Mouse (Mus musculus): ENCODE measurements around the gene C87436. TPM values are rescaled to one million over a fixed set of nuclear protein-coding genes. Genes with fewer than 3 reads are reported as not detected.

C87436 gene
- total and polyA plus RNA-seq, 3 experiments = 5.2 to 8.7 (median 8.1) TPM

DNA sequence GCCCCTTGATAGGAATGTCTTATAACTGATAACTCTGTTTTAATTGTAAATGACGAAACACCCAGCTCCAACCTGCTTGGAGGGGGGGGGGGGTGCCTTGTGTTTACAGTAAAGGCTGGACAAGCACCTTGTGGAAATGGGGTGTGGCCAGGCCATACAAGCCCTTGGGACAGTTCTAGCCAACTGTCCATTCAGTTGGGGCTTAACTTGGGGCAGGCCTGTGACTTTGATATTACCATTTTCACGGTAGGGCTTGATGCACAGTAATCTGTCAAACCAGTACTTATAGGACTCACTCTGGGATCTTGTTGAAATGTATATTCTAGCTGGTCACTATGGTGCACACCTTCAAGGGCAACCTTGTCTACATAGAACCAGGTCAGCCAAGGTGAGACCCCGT is 33.1 kb downstream of the C87436 start:
- Histone ChIP-seq H3K79me2 (replicated peaks; ENCODE audit: control insufficient read depth, extremely low read depth, insufficient read depth, poor library complexity, severe bottlenecking) (no peaks in the 10 kb centered on the region), H3K27me3 (replicated peaks) (no peaks in the 10 kb centered on the region), H3K9ac (ENCODE audit: insufficient read depth, low read depth) (peak overlapping the region; percentile 67), H3K4me2 (ENCODE audit: insufficient read depth, low read depth, poor library complexity, severe bottlenecking) (peak overlapping the region; percentile 74), H3K4me1 (ENCODE audit: control insufficient read depth in 1 of 2, insufficient read depth in 2 of 2) (peaks cover 7 to 25% of the 10 kb centered on the region in 2 experiments; a peak in 3 of 4 replicates), H3K9me3 (replicated peaks; ENCODE audit: low read length) (no peaks in the 10 kb centered on the region), H3K36me3 (replicated peaks in 1 of 2; ENCODE audit: control insufficient read depth in 1 of 2, insufficient read depth in 1 of 2, low read length in 1 of 2) (peaks cover 0 to 37% of the 10 kb centered on the region in 2 experiments), H3K27ac (ENCODE audit: insufficient read depth, low read depth) (peak overlapping the region; percentile 54; the same call in 1 of the 2 replicates), H3K4me3 (replicated peaks in 1 of 3; ENCODE audit: low read depth in 2 of 3, low read length in 2 of 3, poor library complexity in 1 of 3) (peak overlapping the region; percentile 45 to 67 (median 65))
- in situ Hi-C loops (cut with MboI; ENCODE audit: low pct_ligation_motif_present, low pct_unique_long_range_greater_than_20kb, low sequenced_read_pairs) (no loop called here), dilution Hi-C loops (cut with MboI; ENCODE audit: extremely low pct_ligation_motif_present, extremely low pct_unique_long_range_greater_than_20kb, low sequenced_read_pairs) (no loop called here)
- no peak for DNase-seq (ENCODE audit: extremely low read depth)
- no peak for TF ChIP-seq EP300 (IDR thresholded peaks at IDR 0.05; ENCODE audit: low read length)
- TF ChIP-seq BHLHE40 (IDR thresholded peaks at IDR 0.05; ENCODE audit: low read depth, low read length) = no peak
- TF ChIP-seq CTCF (conservative IDR thresholded peaks at IDR 0.05 in 1 of 2, IDR thresholded peaks at IDR 0.05 in 1 of 2; ENCODE audit: low read depth in 2 of 2, low read length in 2 of 2) = no peak
- TF ChIP-seq TBP (conservative IDR thresholded peaks at IDR 0.05; ENCODE audit: low read depth, low read length) = no peak
- no peak for TF ChIP-seq CHD1 (IDR thresholded peaks at IDR 0.05; ENCODE audit: low read depth, low read length)
- no peak for TF ChIP-seq USF2 (conservative IDR thresholded peaks at IDR 0.05; ENCODE audit: low read depth, low read length)

GRCm38 (mm10) chr6:86471760-86472099 is 33.6 kb downstream of the C87436 start:
- TF ChIP-seq JUND (conservative IDR thresholded peaks at IDR 0.05; ENCODE audit: low read depth, low read length) = no peak
- no peak for TF ChIP-seq MAZ (IDR thresholded peaks at IDR 0.05; ENCODE audit: low read depth, low read length)
- TF ChIP-seq MAFK (IDR thresholded peaks at IDR 0.05; ENCODE audit: insufficient replicate concordance, low read length) = no peak
- TF ChIP-seq ETS1 (conservative IDR thresholded peaks at IDR 0.05; ENCODE audit: low read depth, low read length) = no peak
- no peak for TF ChIP-seq ZC3H11A (IDR thresholded peaks at IDR 0.05; ENCODE audit: low read depth, low read length)
- TF ChIP-seq MYC (IDR thresholded peaks at IDR 0.05; ENCODE audit: low read depth, low read length) = no peak
- no peak for TF ChIP-seq EP300 (IDR thresholded peaks at IDR 0.05; ENCODE audit: low read length)
- TF ChIP-seq KAT2A (IDR thresholded peaks at IDR 0.05; ENCODE audit: insufficient replicate concordance, low read length) = no peak
- no peak for TF ChIP-seq SIN3A (IDR thresholded peaks at IDR 0.05; ENCODE audit: low read length)
- TF ChIP-seq MAX (IDR thresholded peaks at IDR 0.05; ENCODE audit: low read length) = no peak
- TF ChIP-seq CHD2 (IDR thresholded peaks at IDR 0.05; ENCODE audit: low read length) = no peak
- TF ChIP-seq RCOR1 (conservative IDR thresholded peaks at IDR 0.05; ENCODE audit: low read depth, low read length) = no peak
- no peak for TF ChIP-seq ZNF384 (IDR thresholded peaks at IDR 0.05; ENCODE audit: low read depth, low read length)
- TF ChIP-seq TBP (conservative IDR thresholded peaks at IDR 0.05; ENCODE audit: low read depth, low read length) = no peak
- no peak for TF ChIP-seq MEF2A (IDR thresholded peaks at IDR 0.05; ENCODE audit: borderline replicate concordance, low read depth, low read length)
- peak overlapping the region; percentile 54 for H3K27ac ChIP-seq (ENCODE audit: insufficient read depth, low read depth)
- H3K4me3 ChIP-seq (replicated peaks in 1 of 3; ENCODE audit: low read depth in 2 of 3, low read length in 2 of 3, poor library complexity in 1 of 3) = peak overlapping the region; percentile 45 to 67 (median 65)
- DNase-seq (ENCODE audit: extremely low read depth) = no peak
- H3K9me3 ChIP-seq (replicated peaks; ENCODE audit: low read length) = no peaks in the 10 kb centered on the region
- H3K79me2 ChIP-seq (replicated peaks; ENCODE audit: control insufficient read depth, extremely low read depth, insufficient read depth, poor library complexity, severe bottlenecking) = no peaks in the 10 kb centered on the region
- peaks cover 7 to 25% of the 10 kb centered on the region in 2 experiments; a peak in 3 of 4 replicates for H3K4me1 ChIP-seq (ENCODE audit: control insufficient read depth in 1 of 2, insufficient read depth in 2 of 2)
- dilution Hi-C loops (cut with MboI; ENCODE audit: extremely low pct_ligation_motif_present, extremely low pct_unique_long_range_greater_than_20kb, low sequenced_read_pairs) = no loop called here
- H3K36me3 ChIP-seq (replicated peaks in 1 of 2; ENCODE audit: control insufficient read depth in 1 of 2, insufficient read depth in 1 of 2, low read length in 1 of 2) = peaks cover 0 to 35% of the 10 kb centered on the region in 2 experiments
- H3K4me2 ChIP-seq (ENCODE audit: insufficient read depth, low read depth, poor library complexity, severe bottlenecking) = peak overlapping the region; percentile 74
- H3K27me3 ChIP-seq (replicated peaks) = no peaks in the 10 kb centered on the region
- peak overlapping the region; percentile 67 for H3K9ac ChIP-seq (ENCODE audit: insufficient read depth, low read depth)
- in situ Hi-C loops (cut with MboI; ENCODE audit: low pct_ligation_motif_present, low pct_unique_long_range_greater_than_20kb, low sequenced_read_pairs) = no loop called here
